ENCODE assay signal across 22 mouse cellular contexts in genomic region chr19:32645939-32646338, GRCm38 (mm10). TPM values are rescaled to one million over a fixed set of nuclear protein-coding genes. Genes with fewer than 3 reads are reported as not detected.
DNase-seq lines count a peak whose midpoint lies in the region; ATAC-seq and TF ChIP-seq lines count a peak whose summit lies in the region.
"Had no signal": no experiment of that assay in that cellular context is flagged by ENCODE, and none has a peak within 500 bp of the region (broad histone marks: within the 10 kb centered on the region; RNA-seq: fewer than 3 reads in every experiment).

No protein-coding gene starts in this region.

- TF ChIP-seq POLR2A in bone marrow macrophage, adult 2 months (IDR thresholded peaks at IDR 0.05; ENCODE audit: borderline replicate concordance, low read depth, low read length) = no peak

- no peaks in the 10 kb centered on the region for H3K27me3 ChIP-seq in splenic B cell, adult 2 months (ENCODE audit: control insufficient read depth, insufficient read depth, low read length, poor library complexity, severe bottlenecking)
- H3K27me3 ChIP-seq: embryonic facial prominence, embryonic 12.5 days; forebrain, embryonic 13.5 days; forebrain, embryonic 15.5 days had no signal

- no peak for TF ChIP-seq CTCF in bone marrow macrophage, adult 2 months (IDR thresholded peaks at IDR 0.05; ENCODE audit: low read depth, low read length)

- ATAC-seq in granulocyte monocyte progenitor cell, adult 5-6 weeks (replicated peaks; ENCODE audit: poor library complexity, severe bottlenecking) = peak; percentile 48
- peak; percentile 56 for ATAC-seq in megakaryocyte, adult 5-6 weeks (ENCODE audit: poor library complexity, severe bottlenecking)
- ATAC-seq: activated CD4-positive, CD25-positive, alpha-beta regulatory T cell, adult 4 months; forebrain, embryonic 13.5 days; forebrain, embryonic 15.5 days; forebrain, postnatal 0 days had no signal

- DNase-seq in splenic B cell, adult 2 months (ENCODE audit: low read depth, low spot score) = peak; percentile 6
- DNase-seq in cerebellum, postnatal 4 days (ENCODE audit: low spot score in 2 of 2) = no peak
- DNase-seq in heart, postnatal 4 days = no peak
- DNase-seq in urinary bladder, postnatal 14 days (ENCODE audit: low spot score) = no peak
- DNase-seq: adrenal gland, adult 8-10 months; adrenal gland, postnatal 14 days; adrenal gland, postnatal 36 days; cerebellum, adult 11 months; cerebellum, adult 18-20 months; cerebellum, adult 8-10 months; cerebellum, adult 9-11 months; cerebellum, postnatal 14 days; cerebellum, postnatal 36 days; forebrain, postnatal 0 days had no signal

- H3K27ac ChIP-seq in bone marrow macrophage, adult 2 months (ENCODE audit: insufficient read depth, low read depth, low read length) = peak overlapping the region; percentile 54
- H3K27ac ChIP-seq: embryonic facial prominence, embryonic 10.5 days; embryonic facial prominence, embryonic 12.5 days; forebrain, embryonic 13.5 days; forebrain, embryonic 15.5 days had no signal

- H3K4me3 ChIP-seq in bone marrow macrophage, adult 2 months (ENCODE audit: insufficient read depth, low read length) = no peak overlapping the region
- H3K4me3 ChIP-seq: embryonic facial prominence, embryonic 10.5 days; embryonic facial prominence, embryonic 12.5 days; forebrain, embryonic 13.5 days; forebrain, embryonic 15.5 days had no signal

- no peaks in the 10 kb centered on the region for H3K36me3 ChIP-seq in splenic B cell, adult 2 months (ENCODE audit: control insufficient read depth, insufficient read depth, low read length, poor library complexity, severe bottlenecking)
- H3K36me3 ChIP-seq: embryonic facial prominence, embryonic 10.5 days; embryonic facial prominence, embryonic 12.5 days; forebrain, embryonic 15.5 days had no signal

- peaks cover 6% of the 10 kb centered on the region for H3K4me1 ChIP-seq in bone marrow macrophage, adult 2 months (ENCODE audit: control insufficient read depth, insufficient read depth, low read length)
- H3K4me1 ChIP-seq: embryonic facial prominence, embryonic 12.5 days; forebrain, embryonic 15.5 days had no signal

RNA-seq across cellular contexts. Expression of gene Papss2, which starts 50.3 kb away (rescaled TPM):
- polyA plus RNA-seq in bone marrow macrophage, adult 2 months (2012; ENCODE audit: insufficient read depth, insufficient read length, missing spikeins) = 2.2 and 3.2 TPM in 2 replicates
- 45.0 and 49.3 TPM in 2 replicates for total RNA-seq in granulocyte monocyte progenitor cell, adult 5-6 weeks (2014; fragmentation: Nextera tagmentation)
- 28.9 and 29.5 TPM in 2 replicates for total RNA-seq in granulocyte monocyte progenitor cell, adult 5-6 weeks (2017)
- 61.6 and 72.8 TPM in 2 replicates for total RNA-seq in megakaryocyte, adult 5-6 weeks (2015)
- total RNA-seq in megakaryocyte, adult 5-6 weeks (2017) = 35.9 and 42.1 TPM in 2 replicates
- 1 to 10 TPM; 8.1 to 9.4 TPM for total RNA-seq in heart, postnatal 4 days (2021)
